Mouse (Mus musculus): ENCODE measurements around the gene Tspan18. TPM values are rescaled to one million over a fixed set of nuclear protein-coding genes. Genes with fewer than 3 reads are reported as not detected.

The Tspan18 gene
- polyA plus RNA-seq, 1 experiment = 163 TPM

DNA sequence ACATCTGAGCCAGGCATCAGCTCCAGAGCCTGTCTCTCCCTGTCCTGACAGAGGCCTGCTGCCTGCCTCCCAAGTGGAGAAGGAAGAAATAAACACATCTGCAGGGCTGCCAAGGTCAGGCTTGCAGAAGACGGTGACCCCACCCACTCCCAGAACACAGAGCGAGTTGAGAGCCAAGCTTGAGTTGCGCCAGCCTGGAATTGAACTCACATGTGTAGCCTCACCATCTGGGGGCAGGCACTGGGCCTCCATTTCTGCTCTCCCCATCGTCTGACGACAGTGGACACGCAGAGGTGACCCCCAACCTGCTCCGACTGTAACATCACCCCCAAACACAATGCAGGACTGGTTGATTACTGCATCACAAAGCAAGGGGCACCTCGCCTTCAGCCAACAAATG is 12.4 kb downstream of the Tspan18 start:
- Histone ChIP-seq H3K4me3 (ENCODE audit: insufficient read depth, low read depth, low read length) (no peak overlapping the region), H3K27ac (replicated peaks; ENCODE audit: low read depth, low read length) (peak overlapping the region; percentile 84), H3K4me1 (ENCODE audit: control insufficient read depth, insufficient read depth, insufficient read length, low read length) (peaks cover 35% of the 10 kb centered on the region)

DNA sequence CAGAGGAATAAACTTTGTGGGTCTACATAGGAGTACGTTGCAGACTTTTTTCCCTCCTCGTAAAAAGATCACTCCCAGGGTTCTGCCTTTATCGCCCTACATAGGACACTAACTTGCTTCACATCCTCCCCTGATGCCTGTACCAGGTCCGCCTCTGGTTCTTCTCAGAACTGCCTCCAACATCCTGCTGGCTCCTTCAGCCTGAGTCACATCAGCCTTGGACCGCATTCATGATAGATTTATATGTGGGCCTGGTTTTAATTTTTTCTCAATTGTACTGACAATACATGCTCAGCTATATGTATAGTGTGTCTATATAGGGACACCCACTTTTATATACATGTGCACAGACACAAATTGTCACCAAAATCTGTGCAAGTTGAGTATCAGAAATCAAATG is 14.0 kb downstream of the Tspan18 start:
- H3K4me3 ChIP-seq (ENCODE audit: insufficient read depth, low read depth, low read length) = no peak overlapping the region
- H3K4me1 ChIP-seq (ENCODE audit: control insufficient read depth, insufficient read depth, insufficient read length, low read length) = peaks cover 26% of the 10 kb centered on the region
- 0 out of 2 replicates have a peak overlapping the region, but pooled peaks have one; percentile 41 for H3K27ac ChIP-seq (replicated peaks; ENCODE audit: low read depth, low read length)

DNA sequence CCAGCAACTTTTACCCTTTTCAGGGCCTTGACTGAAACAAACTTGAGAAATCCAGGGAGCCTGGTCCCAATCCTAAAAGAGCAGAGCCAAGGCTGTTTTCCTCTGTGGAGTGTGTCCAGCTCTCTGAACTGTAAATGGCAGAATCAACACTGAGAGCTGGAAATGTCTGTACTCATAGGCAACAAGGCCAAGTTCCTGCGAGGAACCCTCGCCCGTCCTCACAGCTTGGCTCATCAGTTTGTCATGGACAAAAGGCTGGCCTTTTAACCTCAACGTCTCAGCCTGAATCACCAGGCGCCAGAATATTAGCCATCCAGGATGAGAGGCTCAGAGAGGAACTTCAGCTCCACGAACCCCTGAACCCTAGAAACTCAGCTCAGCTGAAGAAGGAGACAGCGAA is 14.7 kb downstream of the Tspan18 start:
- H3K27ac ChIP-seq (replicated peaks; ENCODE audit: low read depth, low read length) = peak overlapping the region; percentile 41
- H3K4me3 ChIP-seq (ENCODE audit: insufficient read depth, low read depth, low read length) = no peak overlapping the region

DNA sequence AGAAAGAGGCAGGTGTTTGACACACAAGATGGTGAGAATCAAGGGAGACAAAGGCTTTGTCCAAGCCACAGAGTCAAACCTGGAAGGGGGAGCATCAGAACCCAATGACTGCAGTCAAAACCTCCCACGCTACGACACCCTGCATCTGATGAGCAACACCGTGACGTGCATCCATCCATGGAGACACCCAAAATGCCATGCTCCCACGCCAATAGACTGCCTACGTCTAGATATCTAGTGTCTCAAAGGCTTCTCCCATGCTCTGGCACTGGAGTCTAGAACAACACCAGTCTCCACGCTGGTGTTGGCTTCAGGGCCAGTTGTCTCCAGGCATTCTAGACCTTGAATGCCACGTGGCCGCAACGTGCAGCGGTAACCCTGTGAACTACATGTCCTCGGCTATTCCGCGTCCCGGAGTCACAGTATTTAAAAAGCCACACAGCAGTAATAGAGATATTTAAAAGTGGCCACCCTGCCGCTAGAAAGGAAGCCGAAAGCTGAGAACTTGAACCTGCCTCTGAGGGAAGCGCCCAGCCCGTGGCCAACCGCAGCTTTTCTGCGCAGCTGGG is 15.4 kb downstream of the Tspan18 start:
- Histone ChIP-seq H3K4me3 (ENCODE audit: insufficient read depth, low read depth, low read length) (no peak overlapping the region), H3K27ac (replicated peaks; ENCODE audit: low read depth, low read length) (peak overlapping the region; percentile 41), H3K4me1 (ENCODE audit: control insufficient read depth, insufficient read depth, insufficient read length, low read length) (peaks cover 32% of the 10 kb centered on the region)

More for the DNA sequence above, 14.7 kb downstream of the Tspan18 start:
- peaks cover 27% of the 10 kb centered on the region for H3K4me1 ChIP-seq (ENCODE audit: control insufficient read depth, insufficient read depth, insufficient read length, low read length)

DNA sequence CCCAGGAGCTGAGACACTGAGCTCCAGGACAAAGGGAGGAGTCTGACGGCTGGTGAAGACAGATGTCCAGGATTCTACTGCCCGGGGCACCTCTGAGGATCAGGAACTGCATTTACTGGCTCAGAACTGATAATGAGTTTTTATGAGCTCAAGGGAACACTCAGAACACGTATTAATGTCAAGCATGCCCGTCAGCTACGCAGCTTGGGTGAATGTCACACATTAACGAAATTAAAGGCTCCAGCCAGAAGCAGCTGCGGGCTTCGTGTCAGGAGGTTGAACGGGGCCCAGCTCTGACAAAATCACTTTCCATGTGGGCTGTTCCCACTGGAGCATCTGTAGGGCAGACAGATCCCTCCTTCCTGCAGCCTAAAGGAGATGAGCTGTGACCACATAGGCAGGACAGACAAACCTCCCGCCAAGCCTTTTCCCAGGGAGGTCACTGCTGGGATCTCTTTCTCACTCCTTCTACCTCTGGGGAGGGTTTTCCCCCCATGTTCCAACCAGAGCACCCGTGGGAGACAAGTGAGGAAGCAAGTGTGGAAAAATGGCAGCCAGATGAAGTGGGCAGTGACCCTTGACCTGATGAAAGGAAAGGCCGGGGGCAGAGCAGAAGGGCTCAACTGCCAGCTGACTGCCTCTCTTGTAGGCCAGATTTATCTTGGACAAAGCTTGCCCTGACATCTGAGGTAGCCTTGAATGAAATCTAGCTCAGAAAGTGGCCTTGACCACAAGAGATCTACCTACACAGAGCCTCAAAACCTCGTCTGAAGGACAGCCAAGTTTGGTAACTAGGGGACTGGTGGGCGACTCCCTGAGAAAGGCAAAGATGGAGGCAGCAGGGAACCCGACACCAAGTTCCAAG is 20.3 kb downstream of the Tspan18 start:
- no peak overlapping the region for H3K4me3 ChIP-seq (ENCODE audit: insufficient read depth, low read depth, low read length)
- H3K27ac ChIP-seq (replicated peaks; ENCODE audit: low read depth, low read length) = peak overlapping the region; percentile 76
- H3K4me1 ChIP-seq (ENCODE audit: control insufficient read depth, insufficient read depth, insufficient read length, low read length) = peaks cover 38% of the 10 kb centered on the region

DNA sequence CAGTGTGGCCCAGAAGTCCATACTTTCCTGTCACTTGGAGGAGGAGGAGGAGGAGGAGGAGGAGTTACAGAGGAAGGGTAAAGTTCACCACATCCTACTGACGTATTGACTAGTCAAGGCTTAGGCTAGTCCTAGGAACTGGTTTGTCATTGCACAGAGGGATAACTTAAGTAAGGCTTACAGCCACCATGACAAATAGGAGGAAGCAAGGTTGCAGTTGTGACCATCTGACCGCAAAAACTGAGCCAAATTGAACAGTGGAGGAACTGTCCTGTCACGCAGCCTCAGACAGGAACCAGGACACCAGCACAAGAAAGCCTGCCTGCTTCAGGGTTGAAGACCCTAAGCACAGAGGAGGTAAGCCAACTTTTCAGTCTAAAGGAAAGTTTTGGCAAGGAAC is 21.8 kb downstream of the Tspan18 start:
- Histone ChIP-seq H3K27ac (replicated peaks; ENCODE audit: low read depth, low read length) (peak overlapping the region; percentile 51), H3K4me3 (ENCODE audit: insufficient read depth, low read depth, low read length) (no peak overlapping the region), H3K4me1 (ENCODE audit: control insufficient read depth, insufficient read depth, insufficient read length, low read length) (peaks cover 31% of the 10 kb centered on the region)

DNA sequence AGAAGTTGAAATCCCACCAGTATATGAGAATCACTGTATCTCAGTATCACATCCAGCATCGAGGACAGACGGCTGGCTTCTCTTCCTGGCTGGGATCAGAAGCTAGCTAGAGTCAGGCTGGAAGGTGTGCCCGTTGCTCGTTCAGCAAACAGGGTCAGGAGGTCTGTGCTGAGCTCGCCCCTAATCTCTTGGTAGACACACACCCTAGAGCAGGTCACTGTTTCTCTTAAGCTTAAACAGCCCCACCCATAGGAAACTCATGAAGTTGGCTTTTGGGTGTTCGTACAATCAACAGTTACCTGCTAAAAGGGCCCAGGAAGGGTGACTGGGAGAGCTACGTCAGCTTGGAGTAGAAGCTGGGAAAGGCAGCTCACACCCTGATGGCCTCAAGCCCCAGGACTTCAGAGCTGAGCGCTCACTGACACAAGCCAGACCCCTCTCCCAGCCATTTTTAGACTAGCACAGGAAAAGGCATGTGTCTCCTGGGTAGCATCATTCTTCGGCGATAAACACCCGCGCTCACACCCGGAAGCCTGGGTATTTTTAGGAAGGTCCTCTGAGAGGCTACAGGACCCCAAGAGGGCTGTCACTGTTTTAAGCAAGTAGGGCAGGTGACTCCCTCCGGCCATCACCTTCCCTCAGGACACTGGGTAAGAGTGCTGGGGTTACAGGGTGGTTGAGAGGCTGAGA is 24.4 kb downstream of the Tspan18 start:
- Histone ChIP-seq H3K4me3 (ENCODE audit: insufficient read depth, low read depth, low read length) (no peak overlapping the region), H3K27ac (replicated peaks; ENCODE audit: low read depth, low read length) (no peak overlapping the region), H3K4me1 (ENCODE audit: control insufficient read depth, insufficient read depth, insufficient read length, low read length) (peaks cover 28% of the 10 kb centered on the region)

DNA sequence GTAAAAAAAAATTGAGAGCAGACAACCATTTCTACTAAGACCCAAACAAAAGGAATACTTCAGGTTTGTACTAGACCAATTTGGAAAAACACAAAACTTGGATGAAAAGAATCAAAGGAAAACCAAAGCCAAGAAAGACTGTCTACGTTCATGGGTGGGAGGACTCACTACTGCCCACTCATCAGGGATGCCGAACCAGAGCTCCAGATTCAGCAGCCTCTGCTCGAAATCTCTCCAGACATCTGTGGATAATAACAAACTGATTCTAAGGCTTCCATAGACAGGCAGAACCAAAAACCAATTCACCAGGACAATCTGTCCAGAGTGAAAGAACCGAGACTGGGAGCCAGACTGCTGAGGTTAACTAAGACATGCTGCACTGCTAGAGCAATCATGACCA is 27.4 kb downstream of the Tspan18 start:
- Histone ChIP-seq H3K27ac (replicated peaks; ENCODE audit: low read depth, low read length) (no peak overlapping the region), H3K4me3 (ENCODE audit: insufficient read depth, low read depth, low read length) (no peak overlapping the region), H3K4me1 (ENCODE audit: control insufficient read depth, insufficient read depth, insufficient read length, low read length) (peaks cover 22% of the 10 kb centered on the region)

DNA sequence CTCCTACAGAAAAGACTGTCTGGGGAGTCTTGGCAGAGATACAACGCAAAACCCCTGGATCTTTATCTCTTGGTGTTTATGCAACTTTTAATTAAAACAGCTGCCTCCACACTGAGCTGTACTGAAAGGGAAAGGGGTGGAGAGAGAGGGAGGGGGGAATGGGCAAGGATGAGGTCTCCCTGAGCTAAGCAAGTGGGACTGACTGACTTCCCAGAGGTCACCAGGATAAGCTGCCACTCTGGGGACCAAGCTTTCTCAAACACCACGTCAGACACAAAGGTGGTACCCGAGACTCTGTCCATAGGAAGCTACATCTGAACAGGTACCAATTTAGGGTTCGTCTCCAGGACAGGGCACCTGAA is 30.1 kb downstream of the Tspan18 start:
- Histone ChIP-seq H3K4me3 (ENCODE audit: insufficient read depth, low read depth, low read length) (no peak overlapping the region), H3K27ac (replicated peaks; ENCODE audit: low read depth, low read length) (peak overlapping the region; percentile 59), H3K4me1 (ENCODE audit: control insufficient read depth, insufficient read depth, insufficient read length, low read length) (peaks cover 23% of the 10 kb centered on the region)

DNA sequence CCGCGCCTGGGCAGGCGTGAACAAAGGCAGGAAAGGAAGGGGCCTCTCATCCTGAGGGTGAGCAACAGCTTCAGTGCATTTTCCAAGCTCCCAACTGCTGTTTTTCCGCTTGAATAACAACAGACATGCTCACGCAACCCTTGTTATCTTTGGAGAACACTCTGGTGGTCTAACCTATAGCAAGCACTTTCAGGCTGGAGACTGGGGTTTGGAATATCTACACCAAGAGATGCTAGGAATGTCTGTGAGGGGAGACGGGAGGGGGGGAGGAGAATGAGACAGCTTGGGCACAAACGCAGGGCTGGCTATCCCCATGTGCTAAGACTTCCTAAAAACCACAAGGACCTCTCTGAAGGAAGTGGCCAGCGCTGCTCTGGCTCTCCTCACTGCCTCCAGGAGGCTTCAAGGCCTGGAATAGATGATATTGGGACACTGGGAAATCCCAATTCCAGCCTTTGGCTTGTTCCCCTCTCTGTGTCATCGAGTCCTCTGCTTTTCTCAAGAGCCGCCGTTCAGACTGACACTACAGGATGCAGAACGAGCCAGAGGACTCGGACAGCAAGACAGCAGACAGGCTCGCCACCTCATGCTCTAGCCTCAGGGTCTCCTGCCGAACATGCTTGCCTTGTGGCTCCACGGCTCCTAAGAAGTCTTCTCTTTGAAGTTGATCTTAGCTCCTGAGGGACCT is 30.6 kb downstream of the Tspan18 start:
- Histone ChIP-seq H3K4me1 (ENCODE audit: control insufficient read depth, insufficient read depth, insufficient read length, low read length) (peaks cover 23% of the 10 kb centered on the region), H3K27ac (replicated peaks; ENCODE audit: low read depth, low read length) (peak overlapping the region; percentile 59), H3K4me3 (ENCODE audit: insufficient read depth, low read depth, low read length) (no peak overlapping the region)

DNA sequence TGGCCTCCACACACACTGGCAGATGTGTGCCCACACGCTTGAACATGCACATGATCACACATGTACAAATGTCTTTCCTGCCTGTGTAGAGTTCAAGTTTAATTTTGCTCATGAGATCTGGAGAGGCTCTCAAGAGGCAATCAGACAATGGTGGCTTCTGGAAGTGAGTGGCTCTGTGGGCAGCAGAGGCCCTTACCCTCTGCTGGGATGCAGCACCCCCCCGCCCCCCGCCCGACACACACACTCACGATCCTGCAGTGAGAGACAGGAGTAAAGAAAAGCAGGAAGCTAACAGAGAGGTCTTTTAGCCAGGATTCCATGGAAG is 31.1 kb downstream of the Tspan18 start:
- no peak overlapping the region for H3K4me3 ChIP-seq (ENCODE audit: insufficient read depth, low read depth, low read length)
- H3K27ac ChIP-seq (replicated peaks; ENCODE audit: low read depth, low read length) = peak overlapping the region; percentile 33
- H3K4me1 ChIP-seq (ENCODE audit: control insufficient read depth, insufficient read depth, insufficient read length, low read length) = peaks cover 23% of the 10 kb centered on the region

DNA sequence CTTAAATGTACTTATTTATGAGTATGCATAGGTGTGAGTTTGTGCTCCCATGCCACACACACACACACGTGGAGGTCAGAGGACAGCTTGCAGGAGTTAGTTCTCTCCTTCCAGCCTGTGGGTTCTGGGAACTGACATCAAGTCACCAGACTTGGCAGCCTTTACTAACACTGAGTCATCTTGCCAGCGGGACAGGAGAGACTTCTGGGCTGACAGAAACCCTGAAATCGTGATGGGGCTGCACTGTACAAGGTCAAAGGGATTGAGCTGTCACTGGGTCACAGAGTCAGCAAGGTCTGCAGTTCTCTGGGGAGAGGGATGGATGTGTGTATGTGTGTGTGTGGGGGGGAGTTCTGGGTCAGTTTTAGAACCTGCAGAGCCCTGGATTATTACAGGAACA is 36.6 kb downstream of the Tspan18 start:
- peaks cover 4% of the 10 kb centered on the region; the same call in 1 of the 2 replicates for H3K4me1 ChIP-seq (ENCODE audit: control insufficient read depth, insufficient read depth, insufficient read length, low read length)
- H3K27ac ChIP-seq (replicated peaks; ENCODE audit: low read depth, low read length) = peak overlapping the region; percentile 17; the same call in 1 of the 2 replicates

DNA sequence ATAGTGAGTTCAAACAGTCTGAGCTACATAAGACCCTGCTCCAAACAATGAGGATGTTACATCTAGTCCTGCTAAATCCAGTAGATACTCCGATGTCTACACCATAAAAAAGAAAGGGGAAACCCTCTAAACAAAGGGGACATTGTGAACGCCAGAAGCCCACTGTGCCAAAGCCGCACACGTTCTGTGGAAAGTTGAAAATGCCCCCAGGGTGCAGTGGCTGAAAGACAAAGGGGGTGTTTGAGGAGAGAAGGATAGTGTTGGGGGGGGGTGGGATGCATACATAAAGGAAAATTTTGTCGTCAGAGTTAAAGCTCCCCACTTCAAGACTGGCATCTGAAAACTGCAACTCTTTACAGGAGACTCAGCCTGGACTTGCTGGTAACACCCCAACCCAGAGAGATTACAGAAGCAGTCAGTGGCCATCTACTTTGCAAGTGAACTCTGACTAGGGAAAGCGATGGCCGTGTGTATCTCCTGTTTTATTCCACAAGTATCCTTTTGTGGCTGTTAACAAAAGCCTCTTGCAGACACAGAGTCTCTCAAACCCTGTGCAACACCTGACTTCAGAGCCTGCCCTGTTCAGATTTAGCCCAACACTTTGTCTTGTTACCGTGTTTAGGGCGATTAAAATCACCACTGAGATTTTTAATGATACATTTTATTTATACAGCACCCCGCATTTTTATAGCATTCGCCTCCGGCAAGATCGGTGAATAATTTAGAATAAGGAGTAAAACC is 42.9 kb downstream of the Tspan18 start:
- no peak overlapping the region for H3K4me3 ChIP-seq (ENCODE audit: insufficient read depth, low read depth, low read length)
- no peak overlapping the region for H3K27ac ChIP-seq (replicated peaks; ENCODE audit: low read depth, low read length)
- peaks cover 14% of the 10 kb centered on the region for H3K4me1 ChIP-seq (ENCODE audit: control insufficient read depth, insufficient read depth, insufficient read length, low read length)

More for the DNA sequence above, 36.6 kb downstream of the Tspan18 start:
- H3K4me3 ChIP-seq (ENCODE audit: insufficient read depth, low read depth, low read length) = no peak overlapping the region

DNA sequence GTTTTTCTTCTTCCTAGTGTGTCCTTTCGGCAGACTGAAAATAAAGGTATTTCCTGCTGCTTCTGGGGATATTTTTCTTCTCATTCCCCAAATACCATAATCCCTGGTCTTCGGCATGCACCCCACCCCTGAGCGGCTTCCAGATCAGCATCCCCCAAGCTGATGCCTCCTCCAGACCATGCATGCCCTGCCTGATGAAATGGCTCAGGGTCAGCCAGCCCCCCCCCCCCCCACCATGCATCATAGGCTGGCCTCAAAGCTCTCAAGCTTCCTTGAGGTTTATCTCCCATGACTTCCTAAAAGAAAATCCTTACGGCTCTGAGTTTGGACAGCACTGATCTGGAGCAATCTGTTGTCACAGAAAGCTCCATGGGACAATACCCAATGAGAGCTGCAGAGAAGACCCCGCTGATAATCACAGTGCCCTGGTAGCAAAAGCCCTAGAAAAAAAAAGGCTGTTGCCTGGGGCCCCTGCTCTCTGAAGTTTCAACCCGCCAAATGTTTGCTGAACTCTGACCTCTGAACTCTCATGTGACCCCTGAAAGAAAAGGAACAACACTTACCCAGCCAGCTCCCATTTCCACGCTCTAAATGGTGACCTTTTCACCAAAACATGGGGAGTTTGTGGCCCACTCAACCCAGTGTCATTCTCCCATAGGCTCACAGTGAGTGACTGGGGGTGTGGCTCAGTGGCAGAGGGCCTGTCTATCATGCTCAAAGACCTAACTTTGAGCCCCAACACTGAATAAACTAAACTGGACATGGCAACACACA is 43.8 kb downstream of the Tspan18 start:
- Histone ChIP-seq H3K4me1 (ENCODE audit: control insufficient read depth, insufficient read depth, insufficient read length, low read length) (peaks cover 14% of the 10 kb centered on the region), H3K27ac (replicated peaks; ENCODE audit: low read depth, low read length) (0 out of 2 replicates have a peak overlapping the region, but pooled peaks have one; percentile 8), H3K4me3 (ENCODE audit: insufficient read depth, low read depth, low read length) (no peak overlapping the region)
